Comparison of ENCODE assay signal across 12 mouse cellular contexts in genomic region chr2:132597866-132598480, GRCm38 (mm10). TPM values are rescaled to one million over a fixed set of nuclear protein-coding genes. Genes with fewer than 3 reads are reported as not detected.
A peak's percentile ranks its signal among the peaks of the same experiment; 100 is the strongest.
DNase-seq lines count a peak whose midpoint lies in the region; ATAC-seq and TF ChIP-seq lines count a peak whose summit lies in the region.
"Had no signal": no experiment of that assay in that cellular context is flagged by ENCODE, and none has a peak within 500 bp of the region (broad histone marks: within the 10 kb centered on the region; RNA-seq: fewer than 3 reads in every experiment).

No protein-coding gene starts in this region.

- H3K4me1 ChIP-seq in heart, embryonic 14.5 days (ENCODE audit: control insufficient read depth in 2 of 2, insufficient read depth in 2 of 2, low read length in 2 of 2): peaks cover 0 to 7% of the 10 kb centered on the region in 2 experiments; a peak in 2 of 4 replicates
- H3K4me1 ChIP-seq in heart, embryonic 11.5 days (ENCODE audit: control insufficient read depth, insufficient read depth, low read length): peaks cover 3% of the 10 kb centered on the region; the same call in 1 of the 2 replicates
- H3K4me1 ChIP-seq in spleen, adult 2 months (ENCODE audit: control insufficient read depth, insufficient read depth, insufficient read length): peaks cover 23% of the 10 kb centered on the region
- peaks cover 10% of the 10 kb centered on the region; the same call in 1 of the 2 replicates for H3K4me1 ChIP-seq in small intestine, adult 2 months (ENCODE audit: control insufficient read depth, insufficient read depth, insufficient read length, low read length)
- H3K4me1 ChIP-seq: embryonic facial prominence, embryonic 15.5 days had no signal

- H3K9ac ChIP-seq in heart, embryonic 14.5 days (ENCODE audit: low read length): no peak overlapping the region
- H3K9ac ChIP-seq in heart, embryonic 11.5 days (ENCODE audit: low read depth, low read length): no peak overlapping the region
- H3K9ac ChIP-seq: embryonic facial prominence, embryonic 15.5 days had no signal

- no peak for TF ChIP-seq POLR2A in spleen, adult 2 months (IDR thresholded peaks at IDR 0.05; ENCODE audit: low read depth, low read length)
- no peak for TF ChIP-seq POLR2A in small intestine, adult 2 months (IDR thresholded peaks at IDR 0.05; ENCODE audit: low read depth, low read length)

- no peak overlapping the region for H3K4me3 ChIP-seq in heart, embryonic 14.5 days (ENCODE audit: control insufficient read depth in 1 of 2, insufficient read depth in 1 of 2, low read depth in 1 of 2, low read length in 2 of 2)
- no peak overlapping the region for H3K4me3 ChIP-seq in heart, embryonic 11.5 days (ENCODE audit: low read depth, low read length)
- no peak overlapping the region for H3K4me3 ChIP-seq in spleen, adult 2 months (ENCODE audit: extremely low read depth, insufficient read depth, insufficient read length)
- no peak overlapping the region for H3K4me3 ChIP-seq in small intestine, adult 2 months (ENCODE audit: low read depth, low read length)
- H3K4me3 ChIP-seq: embryonic facial prominence, embryonic 15.5 days had no signal

- no peaks in the 10 kb centered on the region for H3K36me3 ChIP-seq in heart, embryonic 14.5 days (ENCODE audit: control insufficient read depth, insufficient read depth, low read length)
- H3K36me3 ChIP-seq in heart, embryonic 11.5 days (ENCODE audit: control insufficient read depth, insufficient read depth, low read length): no peaks in the 10 kb centered on the region
- no peaks in the 10 kb centered on the region for H3K36me3 ChIP-seq in spleen, adult 2 months (ENCODE audit: control insufficient read depth, insufficient read depth, low read length)
- H3K36me3 ChIP-seq in small intestine, adult 2 months (ENCODE audit: control insufficient read depth, insufficient read depth, low read length): no peaks in the 10 kb centered on the region
- H3K36me3 ChIP-seq: embryonic facial prominence, embryonic 15.5 days had no signal

- no peaks in the 10 kb centered on the region for H3K27me3 ChIP-seq in heart, embryonic 14.5 days (ENCODE audit: control insufficient read depth, insufficient read depth, low read length)
- no peaks in the 10 kb centered on the region for H3K27me3 ChIP-seq in heart, embryonic 11.5 days (ENCODE audit: control insufficient read depth, insufficient read depth, low read length)
- H3K27me3 ChIP-seq in spleen, adult 2 months (ENCODE audit: control insufficient read depth, insufficient read depth, low read length): no peaks in the 10 kb centered on the region
- H3K27me3 ChIP-seq in small intestine, adult 2 months (ENCODE audit: control insufficient read depth, insufficient read depth, low read length): no peaks in the 10 kb centered on the region
- H3K27me3 ChIP-seq: embryonic facial prominence, embryonic 15.5 days had no signal

- peak overlapping the region; percentile 39 to 49; a peak in 3 of 4 replicates for H3K27ac ChIP-seq in heart, embryonic 14.5 days (replicated peaks in 1 of 2; ENCODE audit: control insufficient read depth in 1 of 2, insufficient read depth in 1 of 2, low read depth in 2 of 2, low read length in 2 of 2)
- no peak overlapping the region for H3K27ac ChIP-seq in heart, embryonic 11.5 days (ENCODE audit: low read depth, low read length)
- peak overlapping the region; percentile 75 for H3K27ac ChIP-seq in spleen, adult 2 months (ENCODE audit: insufficient read depth, low read length)
- peak overlapping the region; percentile 47 for H3K27ac ChIP-seq in small intestine, adult 2 months (ENCODE audit: insufficient read depth, low read depth, low read length)
- H3K27ac ChIP-seq: embryonic facial prominence, embryonic 15.5 days; kidney, postnatal 0 days had no signal

- 54% methylated on average over 3 of the region's 3 CpGs for WGBS in heart, embryonic 14.5 days
- WGBS in heart, embryonic 11.5 days (ENCODE audit: insufficient replicate concordance): 67% methylated on average over 3 of the region's 3 CpGs
- 49% methylated on average over 3 of the region's 3 CpGs for WGBS in spleen, adult 2 months
- WGBS in small intestine, adult 2 months: 40% methylated on average over 3 of the region's 3 CpGs

- DNase-seq in spleen, adult 2 months (ENCODE audit: low read depth in 1 of 2, low spot score in 2 of 2): peak in 1 of 2 experiments; percentile 26
- DNase-seq in spleen, postnatal 14 days (ENCODE audit: low spot score in 2 of 2): no peak
- DNase-seq in testis, postnatal 10 days (ENCODE audit: low spot score): no peak
- DNase-seq in embryo, embryonic 10.5 days (ENCODE audit: low spot score): no peak
- DNase-seq: retina, postnatal 1 day had no signal

- TF ChIP-seq CTCF in spleen, adult 2 months (IDR thresholded peaks at IDR 0.05; ENCODE audit: extremely low read depth, insufficient read depth, insufficient read length, insufficient replicate concordance): no peak
- no peak for TF ChIP-seq CTCF in small intestine, adult 2 months (IDR thresholded peaks at IDR 0.05; ENCODE audit: extremely low read depth, insufficient read length, insufficient replicate concordance, low read depth, low read length)

- H3K4me2 ChIP-seq in heart, embryonic 14.5 days (ENCODE audit: low read length): no peak overlapping the region
- no peak overlapping the region for H3K4me2 ChIP-seq in heart, embryonic 11.5 days
- H3K4me2 ChIP-seq: embryonic facial prominence, embryonic 15.5 days had no signal

- ATAC-seq in heart, embryonic 14.5 days (ENCODE audit: insufficient number of reproducible peaks, insufficient read depth, low FRiP score, low read depth): no peak
- ATAC-seq in heart, embryonic 11.5 days (replicated peaks; ENCODE audit: insufficient number of reproducible peaks, low FRiP score, low TSS enrichment): no peak; the same call in 1 of the 2 replicates
- peak; percentile 20 to 38; a peak in 1 of 4 replicates for ATAC-seq in hematopoietic stem cell, adult 5-6 weeks (replicated peaks in 1 of 2; ENCODE audit: insufficient read depth in 1 of 2, low FRiP score in 2 of 2, low TSS enrichment in 1 of 2, low read depth in 1 of 2, poor library complexity in 2 of 2, severe bottlenecking in 2 of 2)
- ATAC-seq: midbrain, embryonic 16.5 days had no signal

- H3K9me3 ChIP-seq in heart, embryonic 14.5 days (ENCODE audit: control insufficient read depth, low read length): no peaks in the 10 kb centered on the region
- no peaks in the 10 kb centered on the region for H3K9me3 ChIP-seq in heart, embryonic 11.5 days (replicated peaks; ENCODE audit: control insufficient read depth, low read length)
- H3K9me3 ChIP-seq: embryonic facial prominence, embryonic 15.5 days had no signal

RNA-seq across cellular contexts. Expression of gene Gpcpd1, which starts 10.4 kb away (rescaled TPM):
- 34.1 and 37.4 TPM in 2 replicates for polyA plus RNA-seq in heart, embryonic 14.5 days (2014; fragmentation: Nextera tagmentation; extraction: Ambion mirVana)
- 31.6 and 36.5 TPM in 2 replicates for polyA plus RNA-seq in heart, embryonic 11.5 days (2014; fragmentation: Nextera tagmentation; extraction: Ambion mirVana)
- 11.6 and 15.7 TPM in 2 replicates for polyA plus RNA-seq in spleen, adult 2 months (2012; rRNA removed)
- 37.1 and 47.0 TPM in 2 replicates for total RNA-seq in hematopoietic stem cell, adult 5-6 weeks (2017)
- polyA plus RNA-seq in small intestine, adult 2 months (2012; rRNA removed): 1.6 TPM in 2 replicates

Comparison
In these comparisons a context has a peak if more than half of its experiments do, and no peak if none do; other contexts are left out.
1. ATAC-seq: peak in hematopoietic stem cell, adult 5-6 weeks (2 of 2); none in heart, embryonic 14.5 days (single experiment) and heart, embryonic 11.5 days (single experiment).